Mouse (Mus musculus) thymus, adult 2 months (tissue): ENCODE measurements at regions not wholly inside any gene's neighbourhood (a gene's known extent, or its start where the extent isn't known, plus 50 kb on each side); places are given as distances from the start of the nearest gene placed in this dataset.

Experiments used
- DNase-seq: peaks from one replicate; pipeline ENCODE4 v3.0.0; 2021
- H3K27ac ChIP-seq: fragments of 200-500 bp; 2 replicates; pipeline ENCODE4 v1.5.1; 2012; ENCODE audit warnings: low read length, control low read depth; ENCODE audit not compliant: control insufficient read depth, insufficient read depth
- H3K27me3 ChIP-seq: fragments of 200-500 bp; 2 replicates; pipeline ENCODE4 v1.6.1; 2012; ENCODE audit warnings: mild to moderate bottlenecking, low read length, moderate library complexity, mixed read lengths; ENCODE audit not compliant: control insufficient read depth, insufficient read depth
- H3K36me3 ChIP-seq: fragments of 200-500 bp; 2 replicates; pipeline ENCODE4 v1.6.1; 2012; ENCODE audit warnings: mild to moderate bottlenecking, low read length, moderate library complexity; ENCODE audit not compliant: control insufficient read depth, insufficient read depth
- H3K4me1 ChIP-seq: fragments of 200-500 bp; replicated peaks from 2 replicates; pipeline ENCODE4 v1.6.1; 2012; ENCODE audit warnings: low read length; ENCODE audit not compliant: control insufficient read depth, insufficient read depth
- H3K4me3 ChIP-seq: fragments of 200-500 bp; 2 replicates; pipeline ENCODE4 v1.5.1; 2012; ENCODE audit warnings: mild to moderate bottlenecking, low read length, control low read depth, moderate library complexity; ENCODE audit not compliant: control insufficient read depth, insufficient read depth
- CTCF ChIP-seq: fragments of 200-500 bp; IDR thresholded peaks from 2 replicates; pipeline ENCODE4 v1.5.1; 2012; ENCODE audit warnings: mild to moderate bottlenecking, control low read depth, low read length, moderate library complexity, borderline replicate concordance; ENCODE audit not compliant: control insufficient read depth, poor library complexity, insufficient read depth; ENCODE audit errors: extremely low read depth
- POLR2A ChIP-seq: fragments of 200-500 bp; IDR thresholded peaks from 2 replicates; pipeline ENCODE4 v1.6.1; 2012; ENCODE audit warnings: mild to moderate bottlenecking, low read length, control low read depth, moderate library complexity; ENCODE audit not compliant: control insufficient read depth, poor library complexity, insufficient read depth; ENCODE audit errors: extremely low read depth
- WGBS: fragments of 180-500 bp; shearing (Covaris S2); methylation state at CpG from one replicate; pipeline ENCODE4 v1.1.7; 2018; 5-methylcytosine and 5-hydroxymethylcytosine counted together

GRCm38 (mm10) chr13:111957674-111958273 is 149.0 kb upstream of the Map3k1 start:
- TF ChIP-seq CTCF (no peak), POLR2A (no peak)
- Histone ChIP-seq H3K4me1 (peaks cover 3% of the 10 kb centered on the region; the same call in 1 of the 2 replicates), H3K4me3 (no peak overlapping the region), H3K27ac (no peak overlapping the region), H3K36me3 (no peaks in the 10 kb centered on the region), H3K27me3 (no peaks in the 10 kb centered on the region)
- WGBS, result 97% methylated on average over 11 of the region's 11 CpGs
- DNase-seq, result no peak

- Histone ChIP-seq H3K27ac (no peak overlapping the region), H3K4me3 (no peak overlapping the region), H3K27me3 (no peaks in the 10 kb centered on the region), H3K36me3 (no peaks in the 10 kb centered on the region), H3K4me1 (peaks cover 3% of the 10 kb centered on the region; the same call in 1 of the 2 replicates)
- no peak for DNase-seq
- 100% methylated on average over 1 of the region's 1 CpGs for WGBS
- TF ChIP-seq POLR2A, result no peak
- TF ChIP-seq CTCF, result no peak
Measured at GRCm38 (mm10) chr13:111958421-111958820, 149.6 kb upstream of the Map3k1 start.

GRCm38 (mm10) chr13:111960036-111960435 is 151.2 kb upstream of the Map3k1 start:
- no peak for DNase-seq
- Histone ChIP-seq H3K27ac (no peak overlapping the region), H3K36me3 (no peaks in the 10 kb centered on the region), H3K4me3 (no peak overlapping the region), H3K4me1 (no peaks in the 10 kb centered on the region), H3K27me3 (no peaks in the 10 kb centered on the region)
- TF ChIP-seq CTCF, result no peak
- no peak for TF ChIP-seq POLR2A
- 97% methylated on average over 2 of the region's 2 CpGs for WGBS

GRCm38 (mm10) chr13:111961423-111961822 is 152.6 kb upstream of the Map3k1 start:
- no peak for TF ChIP-seq CTCF
- TF ChIP-seq POLR2A, result no peak
- H3K27ac ChIP-seq, result no peak overlapping the region
- no peaks in the 10 kb centered on the region for H3K36me3 ChIP-seq
- H3K4me1 ChIP-seq, result peaks cover 3% of the 10 kb centered on the region
- 93% methylated on average over 6 of the region's 6 CpGs for WGBS
- no peaks in the 10 kb centered on the region for H3K27me3 ChIP-seq
- DNase-seq, result no peak
- no peak overlapping the region for H3K4me3 ChIP-seq

- Histone ChIP-seq H3K4me3 (no peak overlapping the region), H3K4me1 (peaks cover 5% of the 10 kb centered on the region), H3K36me3 (no peaks in the 10 kb centered on the region), H3K27me3 (no peaks in the 10 kb centered on the region), H3K27ac (no peak overlapping the region)
- 97% methylated on average over 4 of the region's 4 CpGs for WGBS
- DNase-seq, result no peak
- TF ChIP-seq POLR2A (no peak), CTCF (no peak)
Measured at GRCm38 (mm10) chr13:111962155-111962554, 153.4 kb upstream of the Map3k1 start.

- Histone ChIP-seq H3K27me3 (no peaks in the 10 kb centered on the region), H3K36me3 (no peaks in the 10 kb centered on the region), H3K4me3 (no peak overlapping the region), H3K4me1 (peaks cover 16% of the 10 kb centered on the region), H3K27ac (no peak overlapping the region)
- no peak for DNase-seq
- no peak for TF ChIP-seq POLR2A
- no peak for TF ChIP-seq CTCF
- WGBS, result 90% methylated on average over 6 of the region's 6 CpGs
Measured at GRCm38 (mm10) chr13:111966113-111966512, 157.3 kb upstream of the Map3k1 start.

GRCm38 (mm10) chr13:111966627-111967026 is 157.8 kb upstream of the Map3k1 start:
- H3K4me3 ChIP-seq, result no peak overlapping the region
- no peak for DNase-seq
- H3K27ac ChIP-seq, result no peak overlapping the region
- no peaks in the 10 kb centered on the region for H3K27me3 ChIP-seq
- 61% methylated on average over 3 of the region's 3 CpGs for WGBS
- no peaks in the 10 kb centered on the region for H3K36me3 ChIP-seq
- no peak for TF ChIP-seq CTCF
- TF ChIP-seq POLR2A, result no peak
- H3K4me1 ChIP-seq, result peaks cover 16% of the 10 kb centered on the region
